8 mouse cellular contexts compared by ENCODE assay signal in genomic region chr5:52132092-52132491, GRCm38 (mm10). TPM values are rescaled to one million over a fixed set of nuclear protein-coding genes. Genes with fewer than 3 reads are reported as not detected.
DNase-seq lines count a peak whose midpoint lies in the region; ATAC-seq and TF ChIP-seq lines count a peak whose summit lies in the region.

No protein-coding gene starts in this region.

- H3K36me3 ChIP-seq in ES-E14 (ENCODE audit: control insufficient read depth, insufficient read depth, low read length, poor library complexity, severe bottlenecking) = no peaks in the 10 kb centered on the region
- no peaks in the 10 kb centered on the region for H3K36me3 ChIP-seq in liver, embryonic 14.5 days (replicated peaks; ENCODE audit: control insufficient read depth, insufficient read depth, low read depth)
- H3K36me3 ChIP-seq in neural tube, embryonic 12.5 days = peaks cover 2% of the 10 kb centered on the region; the same call in 1 of the 2 replicates

- TF ChIP-seq EP300 in liver, embryonic 14.5 days (IDR thresholded peaks at IDR 0.05; ENCODE audit: low read depth) = no peak

- no peaks in the 10 kb centered on the region for H3K9me3 ChIP-seq in ES-E14 (ENCODE audit: control insufficient read depth, insufficient read depth, low read depth, low read length)
- H3K9me3 ChIP-seq in liver, embryonic 14.5 days (ENCODE audit: control insufficient read depth, low read length) = no peaks in the 10 kb centered on the region
- no peaks in the 10 kb centered on the region for H3K9me3 ChIP-seq in neural tube, embryonic 12.5 days

- H3K27ac ChIP-seq in ES-E14 (ENCODE audit: insufficient read depth, low read depth, low read length, poor library complexity, severe bottlenecking) = no peak overlapping the region
- no peak overlapping the region for H3K27ac ChIP-seq in liver, embryonic 14.5 days
- H3K27ac ChIP-seq in neural tube, embryonic 12.5 days = no peak overlapping the region

- peak; percentile 46 for DNase-seq in heart, postnatal 4 days
- no peak for DNase-seq in heart, adult 9 months (ENCODE audit: low spot score in 2 of 2)
- peak; percentile 59 for DNase-seq in ES-E14 (ENCODE audit: low read depth, low spot score)
- peak; percentile 63 for DNase-seq in cerebellum, adult 8-10 months
- peak in 2 of 3 experiments; percentile 12 to 24 for DNase-seq in liver, embryonic 14.5 days (ENCODE audit: low read depth in 3 of 3, low spot score in 3 of 3)
- DNase-seq in adipocyte (ENCODE audit: low spot score) = no peak

- peak; percentile 68 for ATAC-seq in granulocyte monocyte progenitor cell, adult 5-6 weeks (replicated peaks; ENCODE audit: poor library complexity, severe bottlenecking)
- ATAC-seq in liver, embryonic 14.5 days (ENCODE audit: insufficient read depth) = no peak
- ATAC-seq in neural tube, embryonic 12.5 days (ENCODE audit: low FRiP score, low read depth) = peak; percentile 72; the same call in 1 of the 2 replicates

- peak; percentile 97 for TF ChIP-seq CTCF in liver, embryonic 14.5 days (IDR thresholded peaks at IDR 0.05; ENCODE audit: low read depth)

- in situ Hi-C loops in ES-E14 (cut with MboI; ENCODE audit: low sequenced_read_pairs in 2 of 2, unreplicated experiment in 2 of 2) = no loop called here

- 12% methylated on average over 9 of the region's 9 CpGs for WGBS in liver, embryonic 14.5 days (ENCODE audit: insufficient replicate concordance)
- 23% methylated on average over 9 of the region's 9 CpGs for WGBS in neural tube, embryonic 12.5 days

- H3K4me3 ChIP-seq in ES-E14 (ENCODE audit: insufficient read depth in 1 of 2, low read depth in 1 of 2, low read length in 2 of 2, poor library complexity in 1 of 2, severe bottlenecking in 1 of 2) = no peak overlapping the region
- H3K4me3 ChIP-seq in liver, embryonic 14.5 days (ENCODE audit: insufficient read depth in 1 of 2, low read depth in 2 of 2, low read length in 2 of 2) = no peak overlapping the region
- no peak overlapping the region for H3K4me3 ChIP-seq in neural tube, embryonic 12.5 days

- H3K27me3 ChIP-seq in liver, embryonic 14.5 days (ENCODE audit: control insufficient read depth, insufficient read depth, low read length) = no peaks in the 10 kb centered on the region
- H3K27me3 ChIP-seq in neural tube, embryonic 12.5 days (replicated peaks) = no peaks in the 10 kb centered on the region

- no peak overlapping the region for H3K9ac ChIP-seq in ES-E14 (ENCODE audit: insufficient read depth, low read depth, low read length, poor library complexity, severe bottlenecking)
- H3K9ac ChIP-seq in liver, embryonic 14.5 days (replicated peaks) = no peak overlapping the region
- no peak overlapping the region for H3K9ac ChIP-seq in neural tube, embryonic 12.5 days

- no peak overlapping the region for H3K4me2 ChIP-seq in liver, embryonic 14.5 days (ENCODE audit: low read depth)
- no peak overlapping the region for H3K4me2 ChIP-seq in neural tube, embryonic 12.5 days (replicated peaks)

- no peaks in the 10 kb centered on the region for H3K4me1 ChIP-seq in ES-E14 (ENCODE audit: control insufficient read depth in 2 of 2, insufficient read depth in 2 of 2, low read length in 2 of 2, poor library complexity in 1 of 2)
- no peaks in the 10 kb centered on the region for H3K4me1 ChIP-seq in liver, embryonic 14.5 days (replicated peaks; ENCODE audit: control insufficient read depth in 2 of 2, insufficient read depth in 2 of 2, low read length in 1 of 2)
- no peaks in the 10 kb centered on the region for H3K4me1 ChIP-seq in neural tube, embryonic 12.5 days

TF ChIP-seq in ES-E14, 5 proteins besides CTCF, POLR2A, EP300 and RAD21:
- TF ChIP-seq MAFK (IDR thresholded peaks at IDR 0.05; ENCODE audit: insufficient read depth, low read depth, low read length) (no peak), HCFC1 (IDR thresholded peaks at IDR 0.05; ENCODE audit: borderline replicate concordance, insufficient read depth, low read length) (no peak), CHD2 (IDR thresholded peaks at IDR 0.05; ENCODE audit: low read depth, low read length) (no peak), ZC3H11A (IDR thresholded peaks at IDR 0.05; ENCODE audit: borderline replicate concordance, low read depth, low read length) (peak; percentile 45; the same call in 1 of the 2 replicates)

RNA-seq across cellular contexts. Expression of gene Dhx15, which starts 58.2 kb away (rescaled TPM):
- 10 to 100 TPM; 93.2 to 97.3 TPM for total RNA-seq in heart, postnatal 4 days (2021)
- total RNA-seq in ES-E14 (2012; rRNA removed) = 130 and 164 TPM in 2 replicates
- total RNA-seq in granulocyte monocyte progenitor cell, adult 5-6 weeks (2014; fragmentation: Nextera tagmentation) = 242 and 251 TPM in 2 replicates
- 373 and 374 TPM in 2 replicates for total RNA-seq in granulocyte monocyte progenitor cell, adult 5-6 weeks (2017)
- 41.4 and 57.4 TPM in 2 replicates for polyA plus RNA-seq in liver, embryonic 14.5 days (2012; rRNA removed)
- polyA plus RNA-seq in liver, embryonic 14.5 days (2014; fragmentation: Nextera tagmentation; extraction: Ambion mirVana) = 34.9 and 36.6 TPM in 2 replicates
- polyA plus RNA-seq in neural tube, embryonic 12.5 days (2016; fragmentation: Nextera tagmentation; extraction: Ambion mirVana) = 173 and 176 TPM in 2 replicates

Comparison
In these comparisons a context has a peak if more than half of its experiments do, and no peak if none do; other contexts are left out.
1. DNase-seq: peak in heart, postnatal 4 days (single experiment), ES-E14 (single experiment), cerebellum, adult 8-10 months (single experiment) and liver, embryonic 14.5 days (2 of 3); none in heart, adult 9 months (0 of 2) and adipocyte (single experiment).